13 mouse cellular contexts compared by ENCODE assay signal in genomic region chr9:47077416-47077815, GRCm38 (mm10).
A peak's percentile ranks its signal among the peaks of the same experiment; 100 is the strongest.
DNase-seq lines count a peak whose midpoint lies in the region; ATAC-seq and TF ChIP-seq lines count a peak whose summit lies in the region.
"Had no signal": no experiment of that assay in that cellular context is flagged by ENCODE, and none has a peak within 500 bp of the region (broad histone marks: within the 10 kb centered on the region; RNA-seq: fewer than 3 reads in every experiment).

No protein-coding gene starts in this region.

- no peak for ATAC-seq in midbrain, embryonic 12.5 days (ENCODE audit: low FRiP score, low read depth)
- no peak for ATAC-seq in midbrain, embryonic 15.5 days (replicated peaks)
- ATAC-seq in intestine, embryonic 16.5 days, result peak; percentile 91
- ATAC-seq: forebrain, embryonic 16.5 days had no signal

- H3K27ac ChIP-seq in kidney, adult 2 months (ENCODE audit: insufficient read depth, low read depth, low read length), result no peak overlapping the region
- H3K27ac ChIP-seq in midbrain, embryonic 12.5 days (replicated peaks), result peak overlapping the region; percentile 39; the same call in 1 of the 2 replicates
- no peak overlapping the region for H3K27ac ChIP-seq in midbrain, embryonic 15.5 days
- no peak overlapping the region for H3K27ac ChIP-seq in intestine, embryonic 16.5 days (ENCODE audit: low read length)
- H3K27ac ChIP-seq: heart, embryonic 10.5 days; limb, embryonic 13.5 days had no signal

- H3K4me3 ChIP-seq in kidney, adult 2 months (ENCODE audit: insufficient read depth, low read depth, low read length), result no peak overlapping the region
- no peak overlapping the region for H3K4me3 ChIP-seq in midbrain, embryonic 12.5 days
- no peak overlapping the region for H3K4me3 ChIP-seq in midbrain, embryonic 15.5 days
- H3K4me3 ChIP-seq in intestine, embryonic 16.5 days (ENCODE audit: low read length), result no peak overlapping the region
- H3K4me3 ChIP-seq: heart, embryonic 10.5 days; limb, embryonic 13.5 days; myocyte had no signal

- no peak overlapping the region for H3K4me2 ChIP-seq in midbrain, embryonic 12.5 days (replicated peaks)
- H3K4me2 ChIP-seq in midbrain, embryonic 15.5 days, result no peak overlapping the region
- no peak overlapping the region for H3K4me2 ChIP-seq in intestine, embryonic 16.5 days (ENCODE audit: low read depth, low read length)
- H3K4me2 ChIP-seq: limb, embryonic 13.5 days had no signal

- DNase-seq in kidney, adult 2 months, result peak; percentile 1
- DNase-seq in kidney, adult 18-20 months, result no peak
- no peak for DNase-seq in ovary, adult 18-20 months (ENCODE audit: low spot score)
- no peak for DNase-seq in layer of hippocampus, adult 9-11 months
- DNase-seq: cerebellum, adult 9-10 months; thymus, adult 2 months had no signal

- no peak for TF ChIP-seq CTCF in kidney, adult 2 months (conservative IDR thresholded peaks at IDR 0.05; ENCODE audit: insufficient read depth, insufficient read length, low read depth, low read length)

- no peaks in the 10 kb centered on the region for H3K4me1 ChIP-seq in kidney, adult 2 months (ENCODE audit: control insufficient read depth, insufficient read depth, low read length)
- peaks cover 16% of the 10 kb centered on the region for H3K4me1 ChIP-seq in midbrain, embryonic 12.5 days
- peaks cover 14% of the 10 kb centered on the region for H3K4me1 ChIP-seq in midbrain, embryonic 15.5 days
- no peaks in the 10 kb centered on the region; the same call in 1 of the 2 replicates for H3K4me1 ChIP-seq in intestine, embryonic 16.5 days (ENCODE audit: control insufficient read depth, insufficient read depth, low read length)

- H3K9me3 ChIP-seq in midbrain, embryonic 12.5 days, result no peaks in the 10 kb centered on the region; the same call in 1 of the 2 replicates
- no peaks in the 10 kb centered on the region for H3K9me3 ChIP-seq in midbrain, embryonic 15.5 days
- H3K9me3 ChIP-seq in intestine, embryonic 16.5 days (ENCODE audit: control insufficient read depth, low read length), result no peaks in the 10 kb centered on the region
- H3K9me3 ChIP-seq: heart, embryonic 10.5 days; limb, embryonic 13.5 days had no signal

- no peaks in the 10 kb centered on the region for H3K36me3 ChIP-seq in kidney, adult 2 months (ENCODE audit: control insufficient read depth, insufficient read depth, low read length)
- no peaks in the 10 kb centered on the region for H3K36me3 ChIP-seq in midbrain, embryonic 12.5 days
- H3K36me3 ChIP-seq in midbrain, embryonic 15.5 days (replicated peaks), result no peaks in the 10 kb centered on the region
- H3K36me3 ChIP-seq in intestine, embryonic 16.5 days (ENCODE audit: control insufficient read depth, insufficient read depth, low read length), result no peaks in the 10 kb centered on the region
- H3K36me3 ChIP-seq: heart, embryonic 10.5 days; limb, embryonic 13.5 days had no signal

- no peak overlapping the region for H3K9ac ChIP-seq in midbrain, embryonic 12.5 days (replicated peaks)
- H3K9ac ChIP-seq in midbrain, embryonic 15.5 days, result no peak overlapping the region
- H3K9ac ChIP-seq in intestine, embryonic 16.5 days (ENCODE audit: low read depth, low read length), result no peak overlapping the region
- H3K9ac ChIP-seq: limb, embryonic 13.5 days had no signal

- TF ChIP-seq POLR2A in kidney, adult 2 months (IDR thresholded peaks at IDR 0.05; ENCODE audit: low read depth, low read length), result no peak

- WGBS in kidney, adult 2 months, result 12% methylated on average over 2 of the region's 2 CpGs
- 25% methylated on average over 2 of the region's 2 CpGs for WGBS in midbrain, embryonic 12.5 days
- WGBS in midbrain, embryonic 15.5 days, result 29% methylated on average over 2 of the region's 2 CpGs
- WGBS in intestine, embryonic 16.5 days, result 29% methylated on average over 2 of the region's 2 CpGs

- no peaks in the 10 kb centered on the region for H3K27me3 ChIP-seq in kidney, adult 2 months (replicated peaks; ENCODE audit: control insufficient read depth, insufficient read depth, low read length)
- no peaks in the 10 kb centered on the region for H3K27me3 ChIP-seq in midbrain, embryonic 12.5 days
- no peaks in the 10 kb centered on the region for H3K27me3 ChIP-seq in midbrain, embryonic 15.5 days (replicated peaks)
- H3K27me3 ChIP-seq in intestine, embryonic 16.5 days (replicated peaks; ENCODE audit: control insufficient read depth, insufficient read depth, low read length), result no peaks in the 10 kb centered on the region
